Mouse (Mus musculus): ENCODE measurements around the gene Pigh.

The Pigh gene

DNA sequence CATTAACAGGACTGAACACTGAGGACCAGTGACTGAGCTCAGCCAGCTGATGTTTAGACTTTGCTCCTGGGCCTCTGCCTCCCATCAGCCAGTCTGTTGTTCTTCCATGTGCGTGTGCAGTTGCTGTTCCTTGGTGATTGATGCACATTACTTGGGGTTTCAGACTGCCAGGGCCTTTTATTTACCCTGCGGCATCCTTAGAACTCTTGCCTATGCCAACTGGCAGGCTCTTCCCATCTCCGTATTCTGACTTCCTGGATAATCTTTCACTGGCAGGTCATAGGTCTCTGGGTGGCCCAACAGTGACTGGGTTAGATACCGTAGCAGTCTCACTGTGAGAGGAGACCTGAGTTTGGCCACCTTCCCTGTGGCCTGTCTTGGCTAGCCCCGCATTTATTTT is 21.9 kb downstream of the Pigh start:
- DNase-seq (ENCODE audit: extremely low spot score, low spot score), result no peak

DNA sequence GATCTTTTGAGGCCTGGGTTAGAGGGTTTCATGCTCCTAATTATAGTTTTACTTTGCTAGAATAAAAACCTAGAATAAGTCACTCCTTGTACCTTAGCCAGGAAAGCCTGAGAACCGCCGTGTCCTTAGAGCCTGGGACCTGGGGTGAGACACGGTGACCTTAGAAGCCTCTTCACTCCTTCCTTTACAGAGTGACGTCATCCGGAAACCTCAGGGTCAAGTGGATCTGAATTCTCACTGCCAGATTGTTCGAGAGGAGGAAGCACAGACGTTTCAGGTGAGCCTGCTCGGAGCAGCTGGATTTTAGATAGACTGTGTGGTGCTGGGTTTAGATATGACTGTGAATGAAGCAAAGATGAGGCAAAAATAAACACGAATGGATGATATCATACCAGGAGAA is 23.0 kb downstream of the Pigh start:
- no peak for DNase-seq (ENCODE audit: extremely low spot score, low spot score)

DNA sequence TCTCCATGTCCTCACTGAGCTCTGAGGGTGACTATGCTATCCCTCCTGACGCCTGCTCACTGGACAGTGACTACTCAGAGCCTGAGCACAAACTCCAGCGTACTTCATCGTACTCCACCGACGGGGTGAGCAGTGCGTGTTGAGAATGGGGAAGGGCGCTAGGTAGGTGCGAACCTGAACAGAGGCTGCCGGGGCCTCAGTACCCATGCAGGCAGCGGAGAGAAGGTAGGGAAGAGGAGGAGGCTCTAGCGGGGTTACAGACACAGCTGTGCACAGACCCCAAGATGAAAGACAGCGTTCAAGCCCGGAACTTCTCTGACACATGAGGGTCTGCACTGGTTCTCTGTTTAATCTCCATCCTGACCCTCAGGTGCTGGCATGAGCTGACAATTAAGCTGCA is 25.0 kb downstream of the Pigh start:
- no peak for DNase-seq (ENCODE audit: extremely low spot score, low spot score)

DNA sequence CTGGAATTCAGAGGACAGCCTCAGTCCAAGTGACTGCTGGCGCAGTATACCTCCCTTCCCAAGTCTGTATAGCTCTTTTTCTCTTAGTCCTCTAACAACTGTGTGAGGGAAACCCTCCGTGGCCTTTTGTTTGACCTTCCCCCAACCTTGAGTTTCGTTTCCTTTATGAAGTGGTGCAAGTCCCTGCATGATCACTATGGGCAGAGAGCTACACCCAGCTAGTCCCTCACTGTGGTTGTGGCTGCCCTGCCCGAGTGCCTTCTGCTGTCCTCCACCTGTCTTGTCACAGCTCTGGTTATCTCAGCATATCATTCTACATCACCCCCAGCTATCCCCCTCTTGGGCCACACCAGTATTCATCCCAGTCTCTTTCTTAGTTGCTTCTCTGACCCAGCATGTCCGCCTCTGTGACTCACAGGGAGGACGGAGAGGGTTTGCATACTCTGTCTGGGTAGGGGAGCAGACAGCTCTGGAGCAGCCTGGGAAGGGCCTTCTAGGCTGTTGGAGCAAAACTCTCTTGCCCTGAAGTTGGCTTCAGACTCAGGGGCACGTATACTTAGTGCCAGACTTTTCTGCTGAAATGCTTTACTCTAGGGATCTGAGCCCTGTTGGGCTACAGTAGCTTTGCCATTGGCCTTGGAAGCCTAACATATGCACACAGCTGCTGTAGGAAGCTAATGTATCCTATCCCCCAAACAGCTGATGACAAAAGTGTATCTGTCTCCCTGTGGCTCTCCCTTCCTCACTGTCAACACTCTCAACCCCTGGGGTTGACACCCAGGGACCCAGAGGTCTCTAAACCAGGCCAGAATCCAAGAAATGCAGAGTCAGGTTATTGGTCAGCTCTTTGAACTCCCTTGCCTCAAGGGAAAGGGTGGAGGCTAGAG is 28.4 kb downstream of the Pigh start:
- DNase-seq (ENCODE audit: extremely low spot score, low spot score), result no peak

DNA sequence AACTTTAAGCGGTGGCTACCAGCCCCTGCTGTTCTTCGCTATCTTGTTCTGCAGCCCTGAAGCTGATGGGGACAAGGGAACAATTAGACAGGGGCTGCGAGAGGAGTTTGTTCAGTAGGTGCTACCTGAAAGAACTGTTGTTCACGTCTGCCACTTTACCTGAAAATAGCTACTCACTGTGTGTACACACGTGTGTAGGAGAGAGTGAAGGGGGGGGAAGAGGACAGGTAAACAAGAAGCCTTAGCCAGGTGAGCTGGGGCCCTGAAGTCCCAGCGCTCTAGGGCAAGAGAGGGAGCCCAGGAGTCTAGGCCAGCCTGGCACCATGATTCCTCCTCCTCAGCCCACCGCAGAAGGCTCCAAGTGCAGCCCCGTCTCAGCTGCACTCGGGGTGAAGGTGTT is 29.3 kb downstream of the Pigh start:
- no peak for DNase-seq (ENCODE audit: extremely low spot score, low spot score)

- DNase-seq (ENCODE audit: extremely low spot score, low spot score), result no peak
Observed at GRCm38 (mm10) chr12:79059573-79059972, 29.9 kb downstream of the Pigh start.

- DNase-seq (ENCODE audit: extremely low spot score, low spot score), result no peak
Observed at GRCm38 (mm10) chr12:79055276-79055675, 34.2 kb downstream of the Pigh start.

GRCm38 (mm10) chr12:79052073-79052472 is 37.4 kb downstream of the Pigh start:
- DNase-seq (ENCODE audit: extremely low spot score, low spot score), result no peak

DNA sequence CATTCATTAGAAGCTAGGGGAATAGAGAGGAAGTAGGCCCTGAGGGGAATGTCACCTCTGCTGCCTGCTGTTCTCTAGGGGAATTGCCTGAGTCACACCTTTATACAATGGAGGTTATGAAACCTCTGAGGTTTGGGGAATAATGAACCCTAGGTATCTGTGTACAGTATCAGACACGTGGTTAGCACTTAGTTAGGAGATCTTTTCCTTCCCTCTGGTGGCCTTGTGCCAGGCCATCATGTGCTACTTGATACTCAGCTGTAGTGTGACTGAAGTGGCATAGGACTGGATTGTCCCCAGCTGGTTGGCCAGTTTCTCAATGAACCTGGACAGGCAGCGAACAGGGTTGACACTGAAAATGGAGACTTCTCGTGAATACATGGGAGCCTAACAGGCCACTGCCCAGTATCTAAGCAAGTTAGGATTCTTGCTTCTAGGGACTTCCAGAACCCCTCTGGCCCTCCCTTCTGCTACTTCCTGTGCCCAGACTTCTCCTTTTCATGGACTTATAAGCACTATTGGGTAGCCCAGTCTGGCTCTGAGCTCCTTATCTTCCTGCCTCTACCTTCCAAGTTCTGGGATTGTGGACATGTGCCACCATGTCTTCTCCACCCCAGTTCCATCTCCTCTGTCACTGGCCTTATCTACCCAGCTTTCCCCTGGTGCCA is 38.8 kb downstream of the Pigh start:
- no peak for DNase-seq (ENCODE audit: extremely low spot score, low spot score)

GRCm38 (mm10) chr12:79049807-79050206 is 39.6 kb downstream of the Pigh start:
- no peak for DNase-seq (ENCODE audit: extremely low spot score, low spot score)

DNA sequence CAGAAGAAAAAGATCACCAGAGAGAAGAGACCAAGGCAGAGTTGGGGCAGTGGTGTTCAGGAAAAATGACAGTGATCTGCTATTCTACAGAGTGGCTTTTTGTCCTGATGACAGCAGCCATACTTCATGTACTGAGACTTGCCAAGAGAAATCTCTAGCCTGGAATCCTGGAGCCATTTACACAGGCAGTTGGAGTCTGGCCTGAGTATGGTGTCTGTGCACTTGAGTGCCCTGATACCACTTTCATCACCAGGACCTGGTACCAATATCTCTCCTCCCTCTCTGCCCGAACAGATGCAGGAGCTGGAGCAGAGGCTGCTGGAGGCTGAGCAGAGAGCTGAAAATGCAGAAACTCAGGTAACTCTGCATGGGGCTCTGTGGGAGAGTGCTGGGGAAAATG is 40.6 kb downstream of the Pigh start:
- no peak for DNase-seq (ENCODE audit: extremely low spot score, low spot score)

DNA sequence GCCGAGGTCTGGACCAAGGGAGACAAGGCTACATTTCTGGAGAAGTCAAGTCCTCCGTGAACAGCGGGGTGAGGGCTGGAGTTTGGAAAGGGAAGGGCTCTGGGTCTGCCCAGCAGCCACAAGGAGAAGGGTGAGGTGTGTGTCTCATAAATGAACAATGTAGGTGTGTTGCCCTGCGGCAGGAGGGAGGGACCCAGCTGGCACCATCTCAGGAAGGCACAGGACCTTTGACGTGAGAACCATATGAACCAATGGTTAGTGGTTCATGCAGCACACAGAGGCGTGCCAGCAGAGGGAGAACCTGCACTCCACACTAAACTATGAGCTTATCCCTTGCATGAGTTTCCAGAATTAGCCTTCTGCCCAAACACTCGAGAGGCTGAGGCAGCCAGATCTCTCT is 42.2 kb downstream of the Pigh start:
- no peak for DNase-seq (ENCODE audit: extremely low spot score, low spot score)

DNA sequence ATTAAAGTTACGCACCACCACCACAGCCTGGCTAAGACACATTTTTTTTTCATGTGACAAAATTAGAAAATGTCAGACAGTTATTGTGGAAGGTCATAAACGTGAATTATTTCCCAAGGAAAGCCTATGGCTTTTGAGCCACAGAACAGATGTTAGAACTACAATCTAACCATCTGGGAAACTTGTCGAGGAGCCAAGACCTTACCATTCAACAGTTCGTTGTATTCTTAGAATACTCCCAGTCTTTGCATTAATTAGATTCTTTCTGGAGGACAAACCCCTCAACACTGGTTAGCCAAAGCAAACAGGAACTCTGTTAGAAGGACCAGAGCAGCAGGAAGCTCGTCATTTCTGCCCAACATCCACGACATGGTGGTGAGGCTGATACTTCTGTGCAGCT is 43.3 kb downstream of the Pigh start:
- no peak for DNase-seq (ENCODE audit: extremely low spot score, low spot score)

DNA sequence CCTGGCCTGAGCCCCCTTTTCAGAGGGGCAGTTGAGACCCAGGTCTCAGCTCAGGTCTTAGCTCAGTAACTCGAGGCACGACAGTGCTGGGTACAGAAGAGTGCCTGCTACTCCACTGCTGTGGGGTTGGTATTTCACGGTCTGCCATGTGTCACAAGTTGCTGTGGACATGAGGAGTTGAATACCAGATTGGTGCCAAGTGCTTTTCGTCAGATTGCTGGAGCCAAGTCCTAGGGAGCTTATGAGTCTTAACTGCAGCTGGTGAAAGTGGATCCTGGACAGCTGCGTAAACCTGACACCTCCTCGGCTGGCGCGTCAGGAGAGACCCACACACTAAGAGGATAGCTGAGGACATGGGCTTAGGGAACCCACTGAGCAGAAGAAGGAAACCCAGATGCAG is 44.8 kb downstream of the Pigh start:
- no peak for DNase-seq (ENCODE audit: extremely low spot score, low spot score)

DNA sequence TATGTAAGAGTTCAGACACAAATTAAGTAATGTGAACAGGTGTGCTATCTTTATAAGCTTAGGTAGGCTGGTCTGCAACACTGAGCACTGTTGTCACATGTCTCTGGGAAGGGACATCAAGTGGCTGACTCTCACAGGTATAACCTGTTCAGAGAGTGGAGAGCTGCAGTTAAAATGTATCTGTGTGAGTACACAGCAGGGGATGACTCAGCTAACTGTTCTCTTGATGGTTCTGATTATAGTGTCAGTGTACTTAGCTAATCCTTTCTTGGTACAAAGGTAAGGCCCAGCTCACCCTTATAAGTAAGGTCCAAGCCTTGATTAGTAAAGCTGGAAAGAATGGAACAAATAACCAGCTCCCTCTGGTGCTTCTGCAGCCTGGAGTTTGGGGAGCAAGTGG is 48.0 kb downstream of the Pigh start:
- DNase-seq (ENCODE audit: extremely low spot score, low spot score), result no peak

GRCm38 (mm10) chr12:79040201-79040827 is 49.1 kb downstream of the Pigh start:
- no peak for DNase-seq (ENCODE audit: extremely low spot score, low spot score)

GRCm38 (mm10) chr12:79039708-79040107 is 49.7 kb downstream of the Pigh start:
- no peak for DNase-seq (ENCODE audit: extremely low spot score, low spot score)

DNA sequence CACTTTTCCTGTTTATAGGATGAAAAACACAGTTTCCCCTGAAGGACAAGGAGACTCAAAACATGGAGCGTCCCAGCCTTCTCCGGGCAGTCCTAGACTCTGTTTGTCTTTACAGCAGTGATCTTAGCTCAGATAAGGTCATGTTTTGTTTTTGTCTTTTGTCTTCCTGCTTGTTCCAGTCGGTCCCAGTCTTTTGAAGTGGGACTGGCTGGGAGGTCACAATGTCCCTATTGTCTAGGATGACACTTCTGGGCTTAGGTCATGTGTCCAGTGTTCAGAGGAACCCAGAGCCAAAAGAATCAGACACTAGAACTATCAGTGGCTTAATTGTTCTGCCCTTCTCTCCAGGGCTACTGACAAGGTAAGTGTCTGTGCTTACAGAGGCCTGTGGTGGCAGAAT is 54.1 kb downstream of the Pigh start:
- DNase-seq (ENCODE audit: extremely low spot score, low spot score), result no peak

DNA sequence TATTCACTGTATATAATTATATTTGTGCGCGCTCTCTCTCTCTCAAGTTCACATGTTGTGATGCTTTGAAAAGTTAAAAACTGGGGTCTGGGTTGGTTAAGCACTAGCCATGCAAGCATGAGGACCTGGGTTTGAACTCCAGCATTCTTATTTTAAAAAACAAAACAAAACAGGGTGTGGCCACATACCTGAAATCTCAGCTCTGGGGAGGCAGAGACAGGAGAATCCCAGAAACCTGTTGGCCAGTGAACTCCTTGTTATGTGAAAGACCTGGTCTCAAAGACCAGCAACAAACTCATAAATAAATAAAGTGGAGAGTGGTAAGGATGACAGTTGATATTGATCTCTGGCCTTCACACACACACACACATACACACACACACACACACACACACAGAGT is 55.1 kb downstream of the Pigh start:
- DNase-seq (ENCODE audit: extremely low spot score, low spot score), result no peak

Data from neural tube, embryonic 10.5 days (tissue).